Mouse (Mus musculus) MEL (cell line): ENCODE measurements around the gene Smagp.

Experiments used
- CHD2 ChIP-seq: IDR thresholded peaks from 2 replicates; pipeline ENCODE4 v1.6.1; 2011; ENCODE audit warnings: low read length, improper control_type of control experiment
- CTCF ChIP-seq, 3 experiments: IDR thresholded peaks in 2 of 3; conservative IDR thresholded peaks in 1 of 3; 2 replicates each; pipeline ENCODE4 v1.5.1; 2011 to 2012; ENCODE audit warnings: low read length in 3 of 3, low read depth in 2 of 3, mild to moderate bottlenecking in 2 of 3, improper control_type of control experiment in 1 of 3, inconsistent platforms in 1 of 3, mixed read lengths in 1 of 3, moderate library complexity in 1 of 3; ENCODE audit not compliant: control insufficient read depth in 1 of 3, insufficient read depth in 1 of 3, poor library complexity in 1 of 3, severe bottlenecking in 1 of 3
- ELF1 ChIP-seq: IDR thresholded peaks from 2 replicates; pipeline ENCODE4 v1.6.1; 2014; ENCODE audit warnings: low read depth, mild to moderate bottlenecking, inconsistent platforms, low read length, improper control_type of control experiment, moderate library complexity
- KAT2A ChIP-seq: conservative IDR thresholded peaks from 2 replicates; pipeline ENCODE4 v1.6.1; 2012; ENCODE audit warnings: low read depth, low read length, improper control_type of control experiment, inconsistent platforms
- MXI1 ChIP-seq: IDR thresholded peaks from 2 replicates; pipeline ENCODE4 v1.6.1; 2011; ENCODE audit warnings: mild to moderate bottlenecking, low read depth, low read length, improper control_type of control experiment
- MYC ChIP-seq: IDR thresholded peaks from 2 replicates; pipeline ENCODE4 v1.6.1; 2011; ENCODE audit warnings: low read depth, mild to moderate bottlenecking, low read length, improper control_type of control experiment, moderate library complexity
- RAD21 ChIP-seq: IDR thresholded peaks from 2 replicates; pipeline ENCODE4 v1.6.1; 2011; ENCODE audit warnings: mild to moderate bottlenecking, low read depth, low read length, improper control_type of control experiment
- SMC3 ChIP-seq: IDR thresholded peaks from 2 replicates; pipeline ENCODE4 v1.6.1; 2011; ENCODE audit warnings: low read depth, low read length, improper control_type of control experiment
- TCF12 ChIP-seq: IDR thresholded peaks from 2 replicates; pipeline ENCODE4 v1.6.1; 2014; ENCODE audit warnings: low read depth, mild to moderate bottlenecking, inconsistent platforms, low read length, improper control_type of control experiment, moderate library complexity

DNA sequence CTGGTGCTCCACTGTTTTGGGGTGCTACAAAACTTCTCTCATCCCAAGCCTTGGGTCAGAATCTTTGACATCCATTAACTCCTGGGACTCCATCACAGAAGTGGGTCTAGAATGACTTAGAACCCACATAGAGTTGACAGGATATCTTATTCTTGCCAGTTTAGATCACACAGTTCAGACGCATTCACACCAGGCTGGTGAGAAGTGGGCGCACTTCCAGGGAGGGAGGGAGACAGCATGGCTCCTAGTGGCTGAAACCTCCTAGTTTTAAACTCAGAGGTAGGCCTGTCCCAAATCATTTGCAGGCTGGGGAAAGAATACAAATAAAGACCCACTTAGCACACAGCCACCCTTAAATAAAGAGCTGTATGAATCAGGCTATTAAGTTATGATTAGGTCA is 62.4 kb downstream of the Smagp start:
- TF ChIP-seq KAT2A (no peak), MXI1 (no peak), RAD21 (no peak), CHD2 (no peak), CTCF (IDR thresholded peaks at IDR 0.05 in 2 of 3, conservative IDR thresholded peaks at IDR 0.05 in 1 of 3; ENCODE audit: control insufficient read depth in 1 of 3, insufficient read depth in 1 of 3, low read depth in 2 of 3, low read length in 3 of 3, poor library complexity in 1 of 3, severe bottlenecking in 1 of 3) (no peak), TCF12 (no peak), MYC (no peak), SMC3 (no peak), ELF1 (no peak)
